Mouse (Mus musculus) heart, embryonic 11.5 days (tissue): ENCODE data around the gene Nxnl1. TPM values are rescaled to one million over a fixed set of nuclear protein-coding genes. Genes with fewer than 3 reads are reported as not detected.

Experiments
- ATAC-seq: fragments of 200-750 bp; cut with Nextera tagmentation; replicated peaks from 2 replicates; pipeline ENCODE4 v1.8.0; 2017; ENCODE audit warnings: moderate library complexity; ENCODE audit not compliant: insufficient number of reproducible peaks, low FRiP score, low TSS enrichment
- H3K27ac ChIP-seq: fragments of 300-500 bp; sonication (generic); 2 replicates; pipeline ENCODE4 v1.5.1; 2014; ENCODE audit warnings: mild to moderate bottlenecking, low read depth, low read length
- H3K27me3 ChIP-seq: fragments of 300-500 bp; sonication (generic); 2 replicates; pipeline ENCODE4 v1.6.1; 2014; ENCODE audit warnings: mild to moderate bottlenecking, low read length, mixed read lengths; ENCODE audit not compliant: control insufficient read depth, insufficient read depth
- H3K36me3 ChIP-seq: fragments of 300-500 bp; sonication (generic); 2 replicates; pipeline ENCODE4 v1.6.1; 2014; ENCODE audit warnings: mild to moderate bottlenecking, low read length, moderate library complexity, mixed read lengths; ENCODE audit not compliant: control insufficient read depth, insufficient read depth
- H3K4me1 ChIP-seq: fragments of 300-500 bp; sonication (generic); 2 replicates; pipeline ENCODE4 v1.6.1; 2014; ENCODE audit warnings: low read length; ENCODE audit not compliant: control insufficient read depth, insufficient read depth
- H3K4me2 ChIP-seq: fragments of 300-500 bp; sonication (generic); 2 replicates; pipeline ENCODE4 v1.6.1; 2014; ENCODE audit warnings: mild to moderate bottlenecking, moderate library complexity
- H3K4me3 ChIP-seq: fragments of 300-500 bp; sonication (generic); 2 replicates; pipeline ENCODE4 v1.5.1; 2014; ENCODE audit warnings: low read depth, low read length
- H3K9ac ChIP-seq: fragments of 300-500 bp; sonication (generic); 2 replicates; pipeline ENCODE4 v1.6.1; 2014; ENCODE audit warnings: mild to moderate bottlenecking, low read depth, low read length, moderate library complexity
- H3K9me3 ChIP-seq: fragments of 300-500 bp; sonication (generic); replicated peaks from 2 replicates; pipeline ENCODE4 v1.6.1; 2016; ENCODE audit warnings: low read length; ENCODE audit not compliant: control insufficient read depth
- WGBS: fragments of 180-500 bp; shearing (Covaris S2); extraction: QIAGEN DNeasy Blood & Tissue Kit; methylation state at CpG from one replicate; pipeline ENCODE4 v1.1.7; 2014; ENCODE audit not compliant: insufficient replicate concordance; 5-methylcytosine and 5-hydroxymethylcytosine counted together
- polyA plus RNA-seq: library from polyadenylated mRNA; unstranded; fragments of >200 nt; fragmentation: Nextera tagmentation; extraction: Ambion mirVana; gene quantifications from 2 replicates; pipeline ENCODE4 v1.2.1, GENCODE M21; 2014

Nxnl1 gene
- polyA plus RNA-seq, 1 experiment from 2014 or later: not detected

GRCm38 (mm10) chr8:71575020-71575419 is 8.6 kb upstream of the Nxnl1 start:
- Histone ChIP-seq H3K9me3 (no peaks in the 10 kb centered on the region), H3K36me3 (no peaks in the 10 kb centered on the region), H3K4me1 (peaks cover 7% of the 10 kb centered on the region; the same call in 1 of the 2 replicates), H3K27ac (no peak overlapping the region), H3K9ac (no peak overlapping the region), H3K4me3 (no peak overlapping the region), H3K4me2 (no peak overlapping the region), H3K27me3 (no peaks in the 10 kb centered on the region)
- no peak for ATAC-seq
- WGBS: 62% methylated on average over 1 of the region's 1 CpGs

- no peaks in the 10 kb centered on the region for H3K9me3 ChIP-seq
- H3K4me3 ChIP-seq: no peak overlapping the region
- no peak overlapping the region for H3K27ac ChIP-seq
- WGBS: 66% methylated on average over 7 of the region's 7 CpGs
- H3K27me3 ChIP-seq: no peaks in the 10 kb centered on the region
- ATAC-seq: no peak
- no peaks in the 10 kb centered on the region for H3K36me3 ChIP-seq
- H3K4me2 ChIP-seq: no peak overlapping the region
- H3K9ac ChIP-seq: no peak overlapping the region
- H3K4me1 ChIP-seq: peaks cover 7% of the 10 kb centered on the region; the same call in 1 of the 2 replicates
Measured at GRCm38 (mm10) chr8:71574426-71574825, 8.0 kb upstream of the Nxnl1 start.

- 72% methylated on average over 9 of the region's 9 CpGs for WGBS
- Histone ChIP-seq H3K4me2 (no peak overlapping the region), H3K27me3 (peaks cover 13% of the 10 kb centered on the region), H3K4me1 (peaks cover 12% of the 10 kb centered on the region), H3K27ac (no peak overlapping the region), H3K9ac (no peak overlapping the region), H3K36me3 (no peaks in the 10 kb centered on the region), H3K9me3 (no peaks in the 10 kb centered on the region), H3K4me3 (no peak overlapping the region)
- ATAC-seq: no peak
Measured at GRCm38 (mm10) chr8:71572847-71573633, 6.6 kb upstream of the Nxnl1 start.

GRCm38 (mm10) chr8:71572077-71572476 is 5.7 kb upstream of the Nxnl1 start:
- ATAC-seq: no peak
- Histone ChIP-seq H3K27me3 (peaks cover 17% of the 10 kb centered on the region), H3K9me3 (no peaks in the 10 kb centered on the region), H3K4me3 (no peak overlapping the region), H3K27ac (no peak overlapping the region), H3K36me3 (no peaks in the 10 kb centered on the region), H3K9ac (no peak overlapping the region), H3K4me2 (no peak overlapping the region), H3K4me1 (peaks cover 12% of the 10 kb centered on the region)
- WGBS: 84% methylated on average over 2 of the region's 2 CpGs

GRCm38 (mm10) chr8:71570291-71570954 is 4.0 kb upstream of the Nxnl1 start:
- 0 out of 2 replicates have a peak overlapping the region, but pooled peaks have one; percentile 17 for H3K27ac ChIP-seq
- H3K4me2 ChIP-seq: peak overlapping the region; percentile 92
- H3K9ac ChIP-seq: peak overlapping the region; percentile 74
- WGBS: 1% methylated on average over 41 of the region's 41 CpGs
- ATAC-seq: peak; percentile 82
- H3K27me3 ChIP-seq: peaks cover 24% of the 10 kb centered on the region
- no peaks in the 10 kb centered on the region for H3K9me3 ChIP-seq
- no peaks in the 10 kb centered on the region for H3K36me3 ChIP-seq
- H3K4me3 ChIP-seq: peak overlapping the region; percentile 59
- H3K4me1 ChIP-seq: peaks cover 12% of the 10 kb centered on the region

- no peaks in the 10 kb centered on the region for H3K9me3 ChIP-seq
- no peaks in the 10 kb centered on the region for H3K36me3 ChIP-seq
- under 1% methylated on average over 51 of the region's 51 CpGs for WGBS
- peak overlapping the region; percentile 92 for H3K4me2 ChIP-seq
- H3K27me3 ChIP-seq: peaks cover 24% of the 10 kb centered on the region
- H3K4me1 ChIP-seq: peaks cover 12% of the 10 kb centered on the region
- peak overlapping the region; percentile 59 for H3K4me3 ChIP-seq
- H3K27ac ChIP-seq: no peak overlapping the region
- ATAC-seq: peak; percentile 64
- H3K9ac ChIP-seq: peak overlapping the region; percentile 64
Measured at GRCm38 (mm10) chr8:71569366-71570290, 3.2 kb upstream of the Nxnl1 start.

GRCm38 (mm10) chr8:71568941-71569340 is 2.5 kb upstream of the Nxnl1 start:
- H3K4me1 ChIP-seq: peaks cover 12% of the 10 kb centered on the region
- peaks cover 24% of the 10 kb centered on the region for H3K27me3 ChIP-seq
- 0 out of 2 replicates have a peak, but pooled peaks cover 3% of the 10 kb centered on the region for H3K9me3 ChIP-seq
- peak overlapping the region; percentile 92 for H3K4me2 ChIP-seq
- H3K4me3 ChIP-seq: peak overlapping the region; percentile 59
- ATAC-seq: no peak
- 26% methylated on average over 6 of the region's 6 CpGs for WGBS
- H3K36me3 ChIP-seq: peaks cover 1% of the 10 kb centered on the region; the same call in 1 of the 2 replicates
- no peak overlapping the region for H3K27ac ChIP-seq
- no peak overlapping the region for H3K9ac ChIP-seq

- peak within 1 kb of the TSS; percentile 64 for H3K9ac ChIP-seq
- ATAC-seq: no peak
- 0 out of 2 replicates have a peak, but pooled peaks cover 3% of the 10 kb centered on the region for H3K9me3 ChIP-seq
- H3K36me3 ChIP-seq: peaks cover 2% of the 10 kb centered on the region; the same call in 1 of the 2 replicates
- H3K4me1 ChIP-seq: peaks cover 12% of the 10 kb centered on the region
- WGBS: 14% methylated on average over 13 of the region's 13 CpGs
- H3K27ac ChIP-seq: no peak within 1 kb of the TSS
- H3K27me3 ChIP-seq: peaks cover 24% of the 10 kb centered on the region
- peak within 1 kb of the TSS; percentile 92 for H3K4me2 ChIP-seq
- H3K4me3 ChIP-seq: peak within 1 kb of the TSS; percentile 59
Measured at GRCm38 (mm10) chr8:71568387-71568937, 2.1 kb upstream of the Nxnl1 start, which contains the start of gene Slc27a1. Gene Slc27a1, plus strand, starts transcription at chr8:71568882.
